Mouse (Mus musculus) thymus, postnatal 25 days (tissue): Measurements from ENCODE around the gene Cntnap4.

Experiments
- DNase-seq: peaks from one replicate; pipeline ENCODE4 v3.0.0; 2022

The Cntnap4 gene

DNA sequence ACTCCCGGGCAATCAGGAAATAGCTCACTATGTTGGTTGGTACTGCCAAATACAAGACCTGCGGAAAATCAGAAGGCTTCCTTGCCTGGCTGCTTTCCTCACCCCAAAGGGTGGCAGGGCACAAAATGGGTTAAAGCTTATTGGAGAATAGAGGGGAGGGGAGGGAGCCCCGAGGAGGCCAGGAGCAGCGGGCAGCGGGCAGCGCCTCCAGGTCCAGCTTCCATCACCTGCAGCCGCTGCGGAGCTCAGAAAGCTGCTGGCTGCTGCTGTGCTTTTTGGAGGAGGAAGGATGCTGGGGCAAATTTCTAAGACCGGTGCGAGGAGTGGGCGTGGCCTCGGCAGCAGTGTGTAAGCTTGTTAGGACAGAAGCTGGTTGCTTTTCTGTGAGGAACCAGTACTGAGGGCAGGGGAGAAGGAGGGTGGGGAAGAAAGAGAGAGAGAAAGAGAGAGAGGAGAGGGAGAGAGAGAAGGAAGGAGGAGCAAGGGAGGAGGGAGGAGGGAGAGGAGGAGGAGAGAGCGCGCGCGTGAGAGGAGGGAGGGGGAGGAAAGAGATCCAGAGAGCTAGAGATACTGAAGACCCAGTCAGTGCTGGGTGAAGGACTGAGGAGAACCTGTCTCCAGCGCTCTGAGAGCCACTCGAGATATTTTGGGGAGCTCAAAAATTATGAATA lies at the start of gene Cntnap4:
Gene Cntnap4, plus strand, starts transcription at position 573 of the 671 bp plus-strand sequence.
- DNase-seq: no peak

DNA sequence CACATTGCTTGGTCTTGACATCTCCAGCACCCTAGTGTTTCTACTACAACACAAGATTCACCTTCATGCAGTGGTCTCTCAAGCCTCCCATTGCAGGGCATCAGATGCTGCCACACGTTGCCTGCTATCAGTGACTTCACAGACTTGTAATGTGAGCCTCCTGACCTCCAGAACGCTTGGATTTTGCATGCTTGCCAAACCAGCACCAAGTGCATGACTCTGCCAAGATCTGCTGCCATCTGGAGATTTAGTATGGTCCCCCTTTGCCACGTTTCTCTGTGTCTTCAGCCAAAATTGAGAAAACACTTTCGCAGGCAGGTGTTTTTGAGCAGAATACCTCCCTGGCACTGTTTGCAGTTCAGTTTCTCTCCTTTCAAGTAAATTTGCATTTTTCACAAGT lies 12.5 kb upstream of the Cntnap4 start:
- no peak for DNase-seq

DNA sequence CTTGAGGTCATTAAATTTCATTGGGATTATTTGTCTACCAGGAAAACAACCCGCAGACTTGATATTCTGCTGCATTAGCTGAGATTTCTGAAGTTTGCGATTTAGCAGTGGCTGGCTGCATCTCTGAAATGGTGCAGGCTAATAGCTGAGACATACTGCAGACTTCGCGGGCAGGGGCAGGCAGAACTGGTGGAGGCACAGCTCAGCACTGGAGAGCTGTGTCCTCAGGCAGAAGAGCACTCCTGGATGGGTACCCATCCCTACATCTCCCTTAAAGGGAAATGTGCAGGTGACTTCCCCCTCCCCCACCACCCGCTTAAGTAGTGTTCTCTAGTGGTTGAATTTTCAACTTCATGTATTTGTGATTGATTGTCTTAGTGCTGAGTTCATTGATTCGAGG lies 698 bp downstream of the Cntnap4 start:
- DNase-seq: no peak

DNA sequence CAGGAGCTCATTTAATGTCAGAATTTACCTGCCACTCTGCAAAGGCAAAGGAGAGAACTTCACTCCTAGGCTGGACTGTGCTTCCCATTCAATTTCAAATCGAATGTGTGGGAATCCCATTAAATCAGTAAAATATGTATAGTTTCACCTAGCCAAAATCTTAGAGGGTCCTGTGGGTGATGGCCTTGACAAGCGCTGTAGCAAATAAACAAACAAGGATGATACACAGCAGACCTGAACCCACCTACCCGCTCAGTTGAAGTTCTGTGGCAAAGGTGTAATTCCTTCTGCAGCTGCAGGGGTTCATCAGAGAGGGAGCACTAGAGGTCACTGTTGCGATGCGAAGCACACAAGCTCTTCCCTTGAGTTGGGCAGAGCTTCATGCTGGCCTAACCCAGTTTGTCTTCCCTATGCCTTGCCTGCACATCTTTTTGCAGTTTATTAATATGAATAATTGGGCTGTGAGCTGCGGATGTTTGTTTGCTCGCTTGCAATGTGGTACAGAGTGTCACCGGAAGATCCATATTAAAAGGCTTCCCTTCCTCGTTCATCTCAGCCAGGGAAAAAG lies 1.6 kb downstream of the Cntnap4 start:
- no peak for DNase-seq

DNA sequence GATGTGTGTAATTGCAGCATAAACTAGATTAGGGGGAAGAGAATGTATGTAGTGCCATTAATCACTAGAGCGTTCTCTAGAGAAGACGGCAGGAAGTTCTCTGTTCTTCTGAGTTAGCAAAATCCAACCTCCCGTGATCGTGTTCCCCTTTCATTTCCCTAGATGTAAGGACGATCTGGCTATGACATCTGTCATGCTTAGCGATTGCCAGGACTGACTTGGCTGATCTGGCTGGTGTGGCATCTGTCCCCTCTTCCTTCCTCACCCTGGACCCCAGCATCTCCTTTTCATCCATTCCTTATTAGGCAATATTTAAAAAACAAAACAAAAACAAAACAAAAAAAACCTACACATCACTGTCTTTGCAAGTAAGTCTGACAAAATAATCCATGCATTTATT lies 11.6 kb downstream of the Cntnap4 start:
- DNase-seq: no peak

DNA sequence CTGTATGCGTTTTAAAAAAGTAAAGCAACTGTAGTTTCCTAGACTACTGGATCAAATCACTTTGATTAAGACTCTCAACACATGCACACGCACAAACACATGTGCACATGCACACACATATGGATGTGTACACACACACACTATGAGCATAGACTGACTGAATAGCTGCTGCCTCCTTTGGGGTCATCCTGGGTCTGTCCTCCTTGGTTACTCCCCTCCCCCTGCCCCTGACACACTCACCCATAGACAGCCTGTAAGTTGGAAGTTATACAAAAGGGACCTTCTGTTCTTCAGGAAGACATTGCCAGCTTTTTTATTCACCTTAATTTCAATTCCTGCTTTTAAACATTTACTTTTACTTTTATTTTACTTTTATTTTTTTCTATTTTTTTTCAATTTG lies 13.6 kb downstream of the Cntnap4 start:
- no peak for DNase-seq

DNA sequence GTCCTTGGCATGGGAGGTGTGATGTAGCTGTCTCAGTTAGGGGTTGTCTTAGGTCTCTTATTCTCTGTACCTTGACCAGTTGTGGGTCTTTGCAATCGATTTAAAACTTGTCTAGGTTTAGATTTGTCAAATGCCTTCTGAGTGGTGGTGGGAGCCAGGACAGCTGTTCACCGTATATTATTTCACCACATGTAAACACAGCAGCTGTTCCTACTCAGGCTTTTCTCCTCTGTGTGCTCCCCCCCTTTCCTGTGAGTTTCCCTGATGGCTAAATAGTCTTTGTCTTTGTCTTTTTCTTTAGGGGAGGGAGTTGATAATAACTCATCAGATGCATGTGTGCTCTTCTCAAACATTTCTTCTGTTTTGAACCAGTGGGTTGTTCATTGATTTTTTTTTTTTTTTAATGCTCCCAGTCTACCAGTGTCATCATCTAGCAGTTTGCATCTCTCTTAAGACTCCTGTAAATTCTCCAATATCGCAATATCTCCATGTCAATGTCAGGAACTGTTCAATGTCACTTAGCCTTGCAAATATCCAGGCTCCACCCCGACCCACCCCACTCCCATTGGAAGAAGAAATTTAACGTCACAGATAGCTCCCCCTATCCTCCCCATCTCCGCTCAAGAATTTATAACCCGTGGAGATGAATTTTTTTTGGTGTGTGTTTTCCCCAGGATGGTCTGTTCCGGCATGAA lies 18.7 kb downstream of the Cntnap4 start:
- DNase-seq: no peak

DNA sequence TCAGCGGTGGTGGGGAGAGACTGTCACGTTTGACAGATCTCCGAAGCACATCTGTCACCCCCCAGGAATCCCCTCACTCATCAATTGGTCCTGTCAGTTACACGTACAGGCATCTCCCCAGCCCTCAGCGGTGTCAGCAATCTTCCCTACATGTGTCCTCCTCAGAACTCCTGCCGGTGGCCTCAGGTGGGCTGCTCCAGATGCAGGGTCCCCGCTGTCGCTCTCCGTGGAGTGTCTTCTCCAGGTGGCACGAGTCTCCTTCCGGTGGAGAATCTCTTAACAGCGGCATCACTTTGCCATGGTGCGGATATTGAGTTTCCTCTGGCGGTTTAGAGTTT lies 19.2 kb downstream of the Cntnap4 start:
- no peak for DNase-seq

DNA sequence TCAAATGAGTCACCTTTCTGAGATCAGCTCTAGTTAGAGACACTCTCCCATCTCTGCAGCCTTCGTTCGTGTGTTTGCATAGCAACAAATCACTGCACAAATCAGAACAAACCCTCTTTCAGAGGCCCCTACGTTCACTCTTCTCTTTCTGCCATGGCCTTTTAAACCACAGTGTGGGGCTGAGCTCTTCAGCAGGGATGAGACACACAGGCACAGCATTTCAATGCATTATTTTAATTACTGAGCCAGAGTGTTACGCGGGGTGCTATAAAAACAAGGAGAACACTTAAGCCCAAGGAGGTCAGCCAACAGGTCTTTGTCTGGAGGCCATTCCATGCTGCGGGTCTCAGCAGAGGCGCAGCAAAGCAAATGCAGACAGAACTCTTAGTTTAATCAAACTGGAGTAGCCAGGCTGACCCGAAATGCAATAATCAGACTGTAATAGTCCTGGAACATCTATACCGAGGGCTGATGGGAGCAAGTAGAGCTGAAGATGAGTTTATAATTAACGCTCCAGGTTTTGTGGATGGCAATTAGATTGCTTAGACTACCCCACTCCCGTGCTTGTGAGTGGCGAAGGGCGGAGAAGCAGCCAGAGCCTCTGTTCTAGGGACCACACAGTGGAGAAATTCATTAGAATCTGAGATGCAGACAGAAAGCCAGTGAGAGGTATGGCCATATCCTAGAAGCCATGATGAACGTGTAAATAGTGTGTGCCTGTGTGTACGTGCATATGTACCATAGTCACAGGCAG lies 26.4 kb downstream of the Cntnap4 start:
- no peak for DNase-seq

DNA sequence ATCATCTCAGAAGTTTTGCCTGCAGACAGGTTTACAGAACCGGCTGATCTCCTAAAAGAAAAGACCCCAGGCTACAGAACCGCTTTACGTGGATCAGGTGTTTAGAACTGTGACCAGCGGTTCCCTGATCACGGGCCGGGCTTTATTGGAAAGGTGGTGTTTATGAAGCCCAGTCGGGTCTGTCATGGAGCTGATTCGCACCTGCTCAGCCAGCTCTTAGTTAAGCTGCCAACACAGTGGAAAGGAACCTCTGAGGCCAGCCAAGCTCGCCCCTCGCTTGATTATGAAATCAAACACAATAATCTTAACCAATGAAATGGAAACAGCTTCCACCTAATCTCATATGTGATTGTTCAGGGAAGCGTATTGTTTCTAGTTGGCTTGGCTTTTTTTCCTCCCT lies 30.1 kb downstream of the Cntnap4 start:
- no peak for DNase-seq

DNA sequence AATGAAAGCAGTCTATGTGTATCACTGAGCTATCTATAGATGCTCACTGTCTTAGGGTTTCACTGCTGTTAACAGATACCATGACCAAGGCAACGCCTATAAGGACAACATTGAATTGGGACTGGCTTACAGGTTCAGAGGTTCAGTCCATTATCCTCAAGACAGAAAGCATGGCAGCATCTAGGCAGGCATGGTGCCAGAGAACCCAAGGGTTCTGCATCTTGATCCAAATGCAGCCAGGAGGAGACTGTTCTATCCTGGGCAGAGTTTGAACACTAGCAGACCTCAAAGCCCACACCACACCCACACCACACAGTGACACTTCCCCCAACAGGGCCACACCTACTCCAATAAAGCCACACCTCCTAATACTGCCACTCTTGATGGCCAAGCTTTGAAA lies 31.3 kb downstream of the Cntnap4 start:
- DNase-seq: no peak

DNA sequence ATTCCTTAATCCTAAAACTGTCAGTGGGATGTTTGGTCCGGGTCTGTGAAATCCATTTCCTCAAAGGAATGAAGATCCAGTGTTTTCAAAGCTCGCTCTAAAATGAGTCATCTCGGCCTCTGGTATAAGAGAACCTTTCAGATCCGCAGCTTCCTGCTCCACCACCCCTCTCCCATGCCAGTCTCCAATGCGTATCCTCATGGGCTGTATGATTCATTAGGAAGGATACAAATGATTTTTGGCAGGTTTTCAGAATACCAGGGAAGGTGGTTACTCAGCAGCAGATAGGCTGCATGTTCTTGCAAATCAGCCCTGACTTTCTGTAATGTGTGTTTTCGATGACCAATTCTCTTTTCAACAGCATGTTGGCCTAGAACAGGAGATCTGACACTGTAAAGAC lies 40.3 kb downstream of the Cntnap4 start:
- DNase-seq: no peak

DNA sequence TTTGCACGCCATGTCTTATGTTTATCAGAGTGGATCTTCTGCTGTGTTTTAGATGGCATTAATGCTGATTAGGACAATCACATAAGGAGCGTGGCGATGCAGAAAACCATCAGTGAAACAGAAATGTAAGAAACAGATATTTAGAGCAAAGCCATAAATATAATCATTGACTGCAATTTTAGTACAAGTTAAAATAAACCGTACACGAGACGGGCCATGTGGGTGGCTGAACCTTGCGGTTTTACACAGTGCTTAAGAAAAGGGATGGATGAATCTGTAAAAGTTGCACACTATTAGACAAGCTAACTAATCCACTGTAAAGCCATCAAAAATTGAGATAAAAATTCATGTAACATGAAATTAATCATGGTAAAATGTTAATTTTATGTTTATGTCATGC lies 58.9 kb downstream of the Cntnap4 start:
- no peak for DNase-seq

DNA sequence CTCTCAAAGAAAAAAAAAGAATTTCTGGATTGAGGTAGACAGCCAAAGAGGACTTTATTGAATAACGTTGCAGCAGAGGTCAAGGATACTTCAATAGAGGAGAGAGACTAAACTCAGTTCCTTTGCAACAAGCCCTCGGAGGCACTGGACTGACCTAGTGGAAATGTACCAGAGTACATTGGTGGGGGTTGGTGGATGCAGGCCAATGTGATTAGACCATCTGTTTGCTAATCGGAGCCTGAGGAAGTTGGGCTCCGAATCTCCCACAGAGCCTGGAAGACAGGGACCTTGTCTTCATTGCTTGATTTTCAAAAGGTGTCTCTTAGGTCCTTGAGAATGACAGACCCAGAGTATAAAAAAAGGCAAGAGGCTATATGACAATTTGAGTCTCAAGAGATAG lies 82.8 kb downstream of the Cntnap4 start:
- DNase-seq: no peak

DNA sequence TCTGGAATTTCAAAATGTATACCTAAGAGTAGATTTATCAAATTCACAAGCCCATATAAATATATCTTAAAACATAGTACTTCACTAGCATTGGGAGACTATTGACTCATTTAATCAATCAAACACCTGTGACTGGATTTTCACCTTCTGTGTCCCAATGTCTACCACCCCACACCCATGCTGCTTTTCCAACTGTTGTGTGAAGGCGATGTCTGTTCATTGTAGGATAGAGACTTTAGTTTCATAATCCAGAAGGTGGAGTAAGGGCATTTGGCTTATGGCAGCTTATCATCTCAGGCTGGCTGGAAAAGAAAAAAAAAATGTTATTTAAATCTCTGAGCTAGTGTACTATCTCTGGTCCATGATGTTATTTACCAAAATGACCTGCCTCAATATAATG lies 83.4 kb downstream of the Cntnap4 start:
- DNase-seq: no peak

DNA sequence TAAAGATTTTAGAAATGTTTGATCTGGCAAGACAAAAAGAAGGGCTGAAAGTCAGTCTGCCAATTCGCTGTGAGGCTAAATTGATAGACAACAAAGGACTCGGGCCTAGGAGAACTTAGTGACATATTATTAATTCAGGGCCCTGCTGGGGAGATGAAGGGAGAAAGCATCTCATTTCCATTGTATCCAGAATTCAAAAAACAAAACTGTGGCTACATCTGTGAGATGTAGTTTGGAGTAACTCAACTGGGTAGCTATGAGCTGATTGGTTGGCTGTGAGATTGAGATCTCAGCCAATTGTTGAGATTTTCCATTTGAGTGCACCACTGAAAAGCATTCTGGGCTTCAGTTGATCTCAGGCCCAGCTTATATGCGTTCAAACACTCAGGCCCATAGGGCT lies 84.2 kb downstream of the Cntnap4 start:
- no peak for DNase-seq

DNA sequence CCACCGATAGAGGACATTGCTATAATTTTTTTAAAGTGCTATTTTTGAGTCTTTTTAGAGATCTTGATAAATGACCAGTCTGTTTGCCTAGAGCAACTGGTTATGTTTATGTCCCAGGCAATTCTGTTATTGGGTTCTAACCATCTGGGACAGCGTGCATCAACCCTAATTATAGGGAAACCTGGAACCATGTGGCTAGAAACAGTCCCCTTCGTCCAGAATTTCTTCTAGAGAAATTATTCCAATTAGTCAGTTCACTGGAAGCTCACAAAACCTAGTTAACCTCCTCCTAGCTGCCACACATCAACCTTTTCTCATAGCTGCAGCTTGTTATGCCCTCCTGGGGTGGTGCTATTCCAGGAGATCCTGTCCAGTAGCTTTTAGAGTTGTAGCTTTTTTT lies 94.2 kb downstream of the Cntnap4 start:
- DNase-seq: no peak

DNA sequence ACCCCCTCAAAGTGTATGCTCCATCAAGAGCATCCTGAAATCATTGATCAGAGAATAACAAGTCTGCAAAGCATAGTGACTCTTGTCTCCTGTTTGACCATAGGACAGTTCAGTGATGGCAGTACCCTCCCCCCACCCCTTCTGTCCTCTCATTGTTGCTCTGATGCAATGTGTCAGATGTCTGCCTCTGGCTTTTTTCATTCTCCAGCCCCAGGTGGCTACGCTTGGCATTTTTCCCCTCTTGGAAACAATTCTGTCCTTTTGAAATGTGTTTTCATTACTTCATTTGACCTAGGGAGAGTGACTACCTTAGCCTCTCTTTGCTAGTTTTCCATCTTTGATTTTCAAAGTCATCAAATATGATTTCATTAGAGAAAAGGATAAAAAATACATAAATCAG lies 104.8 kb downstream of the Cntnap4 start:
- no peak for DNase-seq

DNA sequence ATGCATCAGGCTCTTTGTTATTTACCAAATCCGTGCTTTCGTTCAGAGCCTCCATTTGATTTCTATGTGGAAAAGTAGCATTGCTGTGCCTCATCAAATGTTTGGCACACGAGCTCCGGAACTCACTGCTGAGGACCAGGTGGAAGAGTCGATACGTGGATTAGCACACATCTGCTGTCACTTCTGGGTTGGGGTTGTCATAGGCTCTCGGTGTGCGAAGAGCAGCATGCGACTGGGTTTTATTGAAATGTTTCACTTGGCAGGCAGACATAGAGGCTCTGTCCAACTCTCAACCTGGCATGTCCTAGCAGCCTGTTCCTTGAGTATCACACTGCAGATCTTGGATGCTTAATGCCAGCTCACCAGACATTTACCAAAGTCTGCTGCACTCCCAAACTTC lies 111.9 kb downstream of the Cntnap4 start:
- DNase-seq: no peak

DNA sequence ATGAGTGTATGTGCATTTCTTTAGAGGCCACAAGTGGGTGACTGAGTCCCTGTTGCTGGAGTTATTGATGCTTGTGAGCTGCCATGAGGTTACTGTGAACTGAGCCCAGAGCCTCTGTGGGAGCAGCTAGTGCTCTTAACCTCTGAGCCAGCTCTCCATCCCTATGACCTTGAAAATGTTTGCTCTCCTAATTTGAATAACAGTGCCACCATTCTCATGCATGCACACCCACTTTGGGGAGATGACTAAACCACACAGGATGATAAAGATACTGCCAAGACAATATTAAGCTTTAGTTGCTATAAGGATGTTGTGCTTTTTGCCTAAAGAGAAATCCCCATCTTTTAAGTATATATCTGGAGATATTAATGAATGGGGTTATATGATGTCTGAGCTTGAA lies 125.9 kb downstream of the Cntnap4 start:
- no peak for DNase-seq

DNA sequence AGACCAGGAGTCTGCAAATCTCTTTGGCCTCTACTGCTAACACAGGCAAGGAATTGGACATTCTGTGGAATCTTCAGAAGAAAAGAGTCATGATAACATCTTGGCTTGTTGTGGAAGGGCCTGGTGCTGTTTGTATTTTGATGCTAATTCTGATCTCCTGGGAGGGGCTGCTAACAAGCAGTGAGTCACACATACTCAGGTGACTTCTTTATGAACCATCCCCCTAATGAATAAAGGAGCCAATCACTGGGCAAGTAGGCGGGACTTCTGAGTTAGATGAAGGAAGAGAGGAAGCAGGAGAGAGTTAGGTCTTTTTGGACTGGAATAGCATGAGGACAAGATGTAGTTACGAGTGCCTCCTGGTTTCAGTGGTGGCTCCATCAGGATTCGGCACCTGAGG lies 128.3 kb downstream of the Cntnap4 start:
- DNase-seq: no peak

DNA sequence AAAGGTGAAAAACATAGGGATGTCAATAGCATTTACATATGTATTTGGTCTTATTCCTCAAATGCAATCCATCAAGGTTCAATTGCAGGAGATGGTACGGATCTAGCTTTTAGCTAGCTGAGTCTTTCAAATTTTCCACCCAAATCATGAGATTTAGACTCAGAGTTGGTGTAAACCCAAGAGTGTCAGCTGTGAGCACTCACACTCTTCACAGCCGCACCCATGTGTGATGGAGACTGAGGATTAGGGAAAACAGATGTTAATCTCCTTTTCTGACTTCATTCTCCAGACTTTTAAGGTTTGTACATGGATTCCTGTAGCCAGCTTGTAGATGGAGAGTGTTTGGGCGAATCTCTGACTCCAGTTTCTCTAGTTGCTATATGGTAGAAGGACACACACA lies 147.1 kb downstream of the Cntnap4 start:
- no peak for DNase-seq

DNA sequence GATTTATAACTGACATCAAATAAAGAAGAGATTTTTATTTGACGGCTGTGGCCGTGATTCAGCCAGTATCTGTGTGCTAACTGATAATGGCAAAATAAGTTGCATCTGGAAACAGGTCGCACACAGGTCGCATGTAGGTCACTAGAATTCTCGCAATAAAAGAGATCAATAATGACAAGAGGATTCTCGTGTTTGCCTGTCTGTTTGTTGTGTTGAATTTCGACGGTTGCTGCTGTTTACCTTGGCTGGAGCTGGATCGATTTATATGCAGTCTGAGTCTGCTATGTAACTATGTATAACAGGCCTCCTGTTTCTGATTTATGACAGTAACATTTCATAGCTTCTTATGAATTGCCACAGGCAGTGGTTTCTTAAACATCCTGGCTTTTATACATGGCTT lies 155.1 kb downstream of the Cntnap4 start:
- DNase-seq: no peak
